Mouse (Mus musculus) B cell, adult 2 months (primary cell): Measurements from ENCODE around the gene Pla1a.

ENCODE experiments used
- DNase-seq, 2 experiments: peaks; one replicate each; pipeline ENCODE4 v3.0.0; 2022

Pla1a gene

GRCm38 (mm10) chr16:38365390-38365789 lies 67.6 kb downstream of the Pla1a start:
- no peak for DNase-seq

GRCm38 (mm10) chr16:38363657-38364056 lies 69.3 kb downstream of the Pla1a start:
- DNase-seq, result no peak

GRCm38 (mm10) chr16:38363256-38363595 lies 69.7 kb downstream of the Pla1a start:
- DNase-seq, result no peak

- no peak for DNase-seq
Measured at GRCm38 (mm10) chr16:38362493-38363255, 70.3 kb downstream of the Pla1a start.

- no peak for DNase-seq
Measured at GRCm38 (mm10) chr16:38361933-38362332, 71.0 kb downstream of the Pla1a start, which contains the start of gene Popdc2. Gene Popdc2 (plus strand): TSS chr16:38362209.

- DNase-seq, result no peak
Measured at GRCm38 (mm10) chr16:38360317-38360716, 72.6 kb downstream of the Pla1a start.

GRCm38 (mm10) chr16:38359857-38360256 lies 73.1 kb downstream of the Pla1a start:
- DNase-seq, result no peak

GRCm38 (mm10) chr16:38359241-38359640 lies 73.7 kb downstream of the Pla1a start:
- DNase-seq, result no peak

GRCm38 (mm10) chr16:38358256-38358812 lies 74.6 kb downstream of the Pla1a start:
- DNase-seq, result no peak

- DNase-seq, result no peak
Measured at GRCm38 (mm10) chr16:38354185-38354913, 78.6 kb downstream of the Pla1a start.

GRCm38 (mm10) chr16:38353642-38354041 lies 79.3 kb downstream of the Pla1a start:
- DNase-seq, result no peak

GRCm38 (mm10) chr16:38352851-38353250 lies 80.1 kb downstream of the Pla1a start:
- DNase-seq, result no peak

GRCm38 (mm10) chr16:38352031-38352430 lies 80.9 kb downstream of the Pla1a start:
- no peak for DNase-seq

GRCm38 (mm10) chr16:38350939-38351338 lies 82.0 kb downstream of the Pla1a start:
- no peak for DNase-seq

- DNase-seq, result no peak
Measured at GRCm38 (mm10) chr16:38350361-38350855, 82.5 kb downstream of the Pla1a start.

- DNase-seq, result no peak
Measured at GRCm38 (mm10) chr16:38349881-38350280, 83.1 kb downstream of the Pla1a start.

GRCm38 (mm10) chr16:38348217-38348761 lies 84.7 kb downstream of the Pla1a start:
- DNase-seq, result no peak

GRCm38 (mm10) chr16:38347588-38347987 lies 85.4 kb downstream of the Pla1a start:
- no peak for DNase-seq

GRCm38 (mm10) chr16:38346529-38347325 lies 86.2 kb downstream of the Pla1a start, which contains the start of the genes Cox17 and Gm21987:
Gene Cox17 (plus strand): TSS chr16:38346991.
Gene Gm21987 (plus strand): TSS chr16:38347040.
- peak; percentile 92 to 93 for DNase-seq
